Mouse (Mus musculus) liver, adult 2 months (tissue): ENCODE measurements at regions not wholly inside any gene's neighbourhood (a gene's known extent, or its start where the extent isn't known, plus 50 kb on each side); places are given as distances from the start of the nearest gene placed in this dataset.

Experiments
- CTCF ChIP-seq: fragments of 200-500 bp; IDR thresholded peaks from 2 replicates; pipeline ENCODE4 v1.5.1; 2011; ENCODE audit warnings: low read depth, low read length, control low read depth
- POLR2A ChIP-seq: fragments of 200-500 bp; IDR thresholded peaks from 2 replicates; pipeline ENCODE4 v1.6.1; 2011; ENCODE audit warnings: low read length, control low read depth; ENCODE audit not compliant: insufficient read depth; ENCODE audit errors: extremely low read depth

DNA sequence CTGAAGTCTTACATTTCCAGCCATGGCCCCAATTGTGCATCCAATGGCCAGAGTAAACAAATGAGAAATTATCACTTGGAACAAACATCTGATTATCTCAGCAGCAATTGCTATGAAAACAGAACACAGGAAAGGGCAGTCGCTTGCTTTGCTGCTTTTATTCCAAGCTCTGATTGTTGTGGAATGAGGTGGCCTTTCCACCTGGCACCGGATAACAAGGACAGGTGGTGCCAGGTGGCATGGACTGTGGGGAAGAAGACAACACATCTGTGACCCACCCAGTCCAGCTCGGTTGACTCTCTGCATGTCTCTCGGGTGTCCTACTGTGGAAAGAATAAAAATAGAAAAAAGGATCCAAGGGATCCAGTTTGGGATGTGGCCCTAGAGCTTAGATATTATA is 694.9 kb downstream of the Tlr4 start:
- TF ChIP-seq POLR2A (no peak), CTCF (no peak)
